Mouse (Mus musculus) MEL (cell line): Measurements from ENCODE around the gene Pgam5. TPM values are rescaled to one million over a fixed set of nuclear protein-coding genes. Genes with fewer than 3 reads are reported as not detected.

Source experiments
- DNase-seq: peaks from one replicate; pipeline ENCODE4 v3.0.0; 2011; ENCODE audit warnings: low read depth, low spot score
- H3K27ac ChIP-seq: 2 replicates; pipeline ENCODE4 v1.5.1; 2012; ENCODE audit warnings: low read depth, mild to moderate bottlenecking, control low read depth, low read length, moderate library complexity; ENCODE audit not compliant: control insufficient read depth
- H3K27me3 ChIP-seq, 2 experiments: fragments of 150-350 bp in 1 of 2; sonication (generic) in 1 of 2; 2 replicates each; pipeline ENCODE4 v1.6.1; 2012; ENCODE audit warnings: low read length in 2 of 2, mild to moderate bottlenecking in 2 of 2, improper control_type of control experiment in 1 of 2, moderate library complexity in 1 of 2; ENCODE audit not compliant: insufficient read depth in 2 of 2, control insufficient read depth in 1 of 2
- H3K36me3 ChIP-seq, 2 experiments: 2 replicates each; pipeline ENCODE4 v1.6.1; 2012 to 2014; ENCODE audit warnings: low read length in 2 of 2, improper control_type of control experiment in 1 of 2, inconsistent platforms in 1 of 2, mild to moderate bottlenecking in 1 of 2; ENCODE audit not compliant: insufficient read depth in 2 of 2, control insufficient read depth in 1 of 2
- H3K4me1 ChIP-seq, 2 experiments: fragments of 150-350 bp in 1 of 2; sonication (generic) in 1 of 2; 2 replicates each; pipeline ENCODE4 v1.6.1; 2012; ENCODE audit warnings: low read length in 2 of 2, improper control_type of control experiment in 1 of 2, mild to moderate bottlenecking in 1 of 2; ENCODE audit not compliant: insufficient read depth in 2 of 2, control insufficient read depth in 1 of 2
- H3K4me3 ChIP-seq, 2 experiments: fragments of 150-350 bp in 1 of 2; sonication (generic) in 1 of 2; 2 replicates each; pipeline ENCODE4 v1.5.1; 2012; ENCODE audit warnings: low read depth in 2 of 2, low read length in 2 of 2, mild to moderate bottlenecking in 2 of 2, moderate library complexity in 2 of 2, control low read depth in 1 of 2, improper control_type of control experiment in 1 of 2; ENCODE audit not compliant: control insufficient read depth in 1 of 2, insufficient read depth in 1 of 2
- H3K79me2 ChIP-seq: 2 replicates; pipeline ENCODE4 v1.6.1; 2012; ENCODE audit warnings: mild to moderate bottlenecking, low read length, moderate library complexity; ENCODE audit not compliant: control insufficient read depth, poor library complexity, insufficient read depth
- H3K9ac ChIP-seq: 2 replicates; pipeline ENCODE4 v1.6.1; 2012; ENCODE audit warnings: low read depth, mild to moderate bottlenecking, control low read depth, low read length, moderate library complexity; ENCODE audit not compliant: control insufficient read depth, poor library complexity, severe bottlenecking
- H3K9me3 ChIP-seq: fragments of 150-350 bp; sonication (generic); replicated peaks from 2 replicates; pipeline ENCODE4 v1.6.1; 2012; ENCODE audit warnings: mild to moderate bottlenecking, low read length, improper control_type of control experiment, moderate library complexity; ENCODE audit not compliant: insufficient read depth
- CHD1 ChIP-seq: IDR thresholded peaks from 2 replicates; pipeline ENCODE4 v1.6.1; 2012; ENCODE audit warnings: low read depth, mild to moderate bottlenecking, inconsistent platforms, low read length, improper control_type of control experiment
- CHD2 ChIP-seq: IDR thresholded peaks from 2 replicates; pipeline ENCODE4 v1.6.1; 2011; ENCODE audit warnings: low read length, improper control_type of control experiment
- CTCF ChIP-seq, 3 experiments: IDR thresholded peaks in 2 of 3; conservative IDR thresholded peaks in 1 of 3; 2 replicates each; pipeline ENCODE4 v1.5.1; 2011 to 2012; ENCODE audit warnings: low read length in 3 of 3, low read depth in 2 of 3, mild to moderate bottlenecking in 2 of 3, improper control_type of control experiment in 1 of 3, inconsistent platforms in 1 of 3, mixed read lengths in 1 of 3, moderate library complexity in 1 of 3; ENCODE audit not compliant: control insufficient read depth in 1 of 3, insufficient read depth in 1 of 3, poor library complexity in 1 of 3, severe bottlenecking in 1 of 3
- E2F4 ChIP-seq: IDR thresholded peaks from 2 replicates; pipeline ENCODE4 v1.6.1; 2011; ENCODE audit warnings: low read depth, low read length, improper control_type of control experiment, borderline replicate concordance
- ETS1 ChIP-seq: IDR thresholded peaks from 2 replicates; pipeline ENCODE4 v1.6.1; 2012; ENCODE audit warnings: low read depth, mild to moderate bottlenecking, inconsistent platforms, low read length, improper control_type of control experiment, moderate library complexity
- GABPA ChIP-seq: IDR thresholded peaks from 2 replicates; pipeline ENCODE4 v1.6.1; 2012; ENCODE audit warnings: low read depth, mild to moderate bottlenecking, inconsistent platforms, low read length, improper control_type of control experiment, moderate library complexity
- HCFC1 ChIP-seq: IDR thresholded peaks from 2 replicates; pipeline ENCODE4 v1.6.1; 2012; ENCODE audit warnings: low read depth, mild to moderate bottlenecking, inconsistent platforms, low read length, improper control_type of control experiment, moderate library complexity
- JUND ChIP-seq: IDR thresholded peaks from 2 replicates; pipeline ENCODE4 v1.6.1; 2011; ENCODE audit warnings: low read depth, mild to moderate bottlenecking, improper control_type of control experiment, low read length
- MYC ChIP-seq: IDR thresholded peaks from 2 replicates; pipeline ENCODE4 v1.6.1; 2011; ENCODE audit warnings: low read depth, mild to moderate bottlenecking, low read length, improper control_type of control experiment, moderate library complexity
- NRF1 ChIP-seq: IDR thresholded peaks from 2 replicates; pipeline ENCODE4 v1.6.1; 2014; ENCODE audit warnings: low read depth, mild to moderate bottlenecking, inconsistent platforms, low read length, improper control_type of control experiment, moderate library complexity; ENCODE audit not compliant: poor library complexity, insufficient read depth, severe bottlenecking
- POLR2AphosphoS5 ChIP-seq: IDR thresholded peaks from 2 replicates; pipeline ENCODE4 v1.6.1; 2012; ENCODE audit warnings: low read depth, borderline replicate concordance, mild to moderate bottlenecking, inconsistent platforms, low read length, moderate library complexity, mixed read lengths
- SIN3A ChIP-seq: IDR thresholded peaks from 2 replicates; pipeline ENCODE4 v1.6.1; 2012; ENCODE audit warnings: low read length, improper control_type of control experiment, inconsistent platforms
- SMC3 ChIP-seq: IDR thresholded peaks from 2 replicates; pipeline ENCODE4 v1.6.1; 2011; ENCODE audit warnings: low read depth, low read length, improper control_type of control experiment
- USF2 ChIP-seq, 2 experiments: IDR thresholded peaks; 2 replicates each; pipeline ENCODE4 v1.6.1; 2011 to 2012; ENCODE audit warnings: improper control_type of control experiment in 2 of 2, low read length in 2 of 2, borderline replicate concordance in 1 of 2, inconsistent platforms in 1 of 2, low read depth in 1 of 2, mild to moderate bottlenecking in 1 of 2; ENCODE audit not compliant: insufficient read depth in 1 of 2
- ZKSCAN1 ChIP-seq: IDR thresholded peaks from 2 replicates; pipeline ENCODE4 v1.6.1; 2012; ENCODE audit warnings: low read depth, mild to moderate bottlenecking, inconsistent platforms, low read length, improper control_type of control experiment, moderate library complexity
- ZNF384 ChIP-seq: IDR thresholded peaks from 2 replicates; pipeline ENCODE4 v1.6.1; 2012; ENCODE audit warnings: low read depth, mild to moderate bottlenecking, inconsistent platforms, low read length, improper control_type of control experiment
- polyA plus RNA-seq, 2 experiments: library from polyadenylated mRNA; stranded (reverse) in 1 of 2; unstranded in 1 of 2; fragments of >175 nt in 1 of 2; fragments of >200 nt in 1 of 2; gene quantifications; 2 replicates each; pipeline versions ENCODE4 v1.2.1 to v1.2.4; 2012; ENCODE audit warnings: low replicate concordance in 2 of 2, low read depth in 1 of 2; ENCODE audit not compliant: insufficient read length in 2 of 2, insufficient read depth in 1 of 2, missing spikeins in 1 of 2
- total RNA-seq: library from RNA; depleted of rRNA; stranded (reverse); fragments of 300-350 nt; gene quantifications from 2 replicates; pipeline ENCODE4 v1.2.3, GENCODE M21; 2012

The Pgam5 gene
- total and polyA plus RNA-seq, 3 experiments = 95.8 to 115 TPM; not detected in 1

GRCm38 (mm10) chr5:110244091-110244490 lies 25.6 kb downstream of the Pgam5 start:
- no peaks in the 10 kb centered on the region for H3K9me3 ChIP-seq
- TF ChIP-seq SMC3 = no peak
- TF ChIP-seq CTCF (IDR thresholded peaks at IDR 0.05 in 2 of 3, conservative IDR thresholded peaks at IDR 0.05 in 1 of 3; ENCODE audit: control insufficient read depth in 1 of 3, insufficient read depth in 1 of 3, low read depth in 2 of 3, low read length in 3 of 3, poor library complexity in 1 of 3, severe bottlenecking in 1 of 3) = no peak
- TF ChIP-seq ZKSCAN1 = no peak
- no peak for TF ChIP-seq USF2 (IDR thresholded peaks at IDR 0.05; ENCODE audit: borderline replicate concordance in 1 of 2, insufficient read depth in 1 of 2, low read depth in 1 of 2, low read length in 2 of 2)
- TF ChIP-seq POLR2AphosphoS5 = no peak
- no peak for TF ChIP-seq CHD1
- TF ChIP-seq E2F4 = no peak
- TF ChIP-seq SIN3A = no peak
- DNase-seq = no peak
- H3K4me3 ChIP-seq = no peak overlapping the region
- peaks cover 0 to 27% of the 10 kb centered on the region in 2 experiments; a peak in 3 of 4 replicates for H3K36me3 ChIP-seq
- 0 out of 4 replicates have a peak, but pooled peaks cover 0 to 2% of the 10 kb centered on the region in 2 experiments for H3K4me1 ChIP-seq
- no peak overlapping the region for H3K9ac ChIP-seq
- H3K27me3 ChIP-seq = no peaks in the 10 kb centered on the region
- H3K27ac ChIP-seq = no peak overlapping the region
- H3K79me2 ChIP-seq = no peaks in the 10 kb centered on the region

- no peak overlapping the region for H3K27ac ChIP-seq
- H3K4me3 ChIP-seq = peak overlapping the region in 1 of 2 experiments; percentile 86; a peak in 2 of 4 replicates
- no peaks in the 10 kb centered on the region for H3K9me3 ChIP-seq
- no peak overlapping the region for H3K9ac ChIP-seq
- no peaks in the 10 kb centered on the region for H3K27me3 ChIP-seq
- TF ChIP-seq CHD1 = no peak
- no peak for TF ChIP-seq NRF1
- no peak for TF ChIP-seq SIN3A
- TF ChIP-seq MYC = no peak
- no peak for TF ChIP-seq ZNF384
- no peak for TF ChIP-seq CHD2
- no peak for TF ChIP-seq ETS1
- no peak for TF ChIP-seq SMC3
- no peak for TF ChIP-seq GABPA
- no peak for TF ChIP-seq CTCF (IDR thresholded peaks at IDR 0.05 in 2 of 3, conservative IDR thresholded peaks at IDR 0.05 in 1 of 3; ENCODE audit: control insufficient read depth in 1 of 3, insufficient read depth in 1 of 3, low read depth in 2 of 3, low read length in 3 of 3, poor library complexity in 1 of 3, severe bottlenecking in 1 of 3)
- TF ChIP-seq ZKSCAN1 = no peak
- TF ChIP-seq JUND = no peak
- TF ChIP-seq HCFC1 = no peak
- DNase-seq = peak; percentile 22
- peaks cover 29% of the 10 kb centered on the region for H3K79me2 ChIP-seq
- H3K36me3 ChIP-seq = peaks cover 15 to 27% of the 10 kb centered on the region in 2 experiments
- peaks cover 11 to 12% of the 10 kb centered on the region in 2 experiments for H3K4me1 ChIP-seq
Measured at GRCm38 (mm10) chr5:110232346-110232745, 37.4 kb downstream of the Pgam5 start.
